Mouse (Mus musculus): ENCODE measurements around the gene Nuak1.
"Not testable (repeated sequence)": the region's sequence is repeated elsewhere in the genome, so short reads cannot be mapped to it uniquely, and the experiment has no call there.

Nuak1 gene

DNA sequence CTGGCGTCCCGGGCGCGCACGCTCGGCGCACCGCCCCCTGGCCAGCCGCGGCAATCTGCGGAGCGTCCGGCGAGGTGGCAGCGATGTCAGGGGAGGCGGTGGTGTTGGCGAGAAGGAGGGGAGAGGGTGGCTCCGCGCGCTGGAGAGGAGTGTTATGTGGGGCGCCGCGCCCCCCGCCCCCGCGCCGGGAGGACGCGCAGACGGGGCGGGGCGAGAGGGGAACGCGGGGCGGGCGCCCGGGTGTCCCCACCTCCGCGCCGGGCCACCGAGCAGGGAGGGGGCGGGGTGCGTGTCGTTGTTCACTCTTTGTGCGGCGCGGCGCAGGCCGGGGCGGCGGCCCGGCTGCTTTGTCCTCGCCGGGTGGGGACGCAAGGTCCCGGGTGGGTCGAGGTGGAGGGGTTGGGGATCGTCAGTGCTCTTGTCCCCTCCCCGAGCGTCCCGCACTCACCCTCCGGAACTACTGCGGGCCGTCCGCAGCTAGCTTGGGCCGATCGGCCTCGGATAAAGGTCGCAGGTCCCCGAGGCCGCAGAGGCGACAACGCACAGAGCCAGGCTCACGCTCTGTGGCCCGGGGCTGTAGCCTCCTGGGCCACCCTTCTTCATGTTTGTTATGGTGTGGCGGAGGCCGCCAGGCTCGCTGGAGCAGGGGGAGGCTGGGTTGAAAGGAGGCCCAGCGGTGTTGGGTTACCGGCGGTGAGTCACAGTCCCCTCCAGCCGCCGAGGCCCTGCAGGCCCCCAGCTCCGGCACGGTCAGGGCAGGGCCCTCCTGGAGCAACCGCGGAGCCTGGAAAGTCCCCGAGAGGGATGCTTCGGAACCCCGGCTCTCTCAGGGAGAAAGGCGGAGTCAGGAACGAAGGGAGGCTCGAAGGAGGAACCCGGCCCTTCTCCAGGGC lies at the start of gene Nuak1:
Nuak1 (minus strand) TSS at position 57 of the 893 bp plus-strand sequence.
- DNase-seq (ENCODE audit: low read depth, low spot score), result peak; percentile 69

DNA sequence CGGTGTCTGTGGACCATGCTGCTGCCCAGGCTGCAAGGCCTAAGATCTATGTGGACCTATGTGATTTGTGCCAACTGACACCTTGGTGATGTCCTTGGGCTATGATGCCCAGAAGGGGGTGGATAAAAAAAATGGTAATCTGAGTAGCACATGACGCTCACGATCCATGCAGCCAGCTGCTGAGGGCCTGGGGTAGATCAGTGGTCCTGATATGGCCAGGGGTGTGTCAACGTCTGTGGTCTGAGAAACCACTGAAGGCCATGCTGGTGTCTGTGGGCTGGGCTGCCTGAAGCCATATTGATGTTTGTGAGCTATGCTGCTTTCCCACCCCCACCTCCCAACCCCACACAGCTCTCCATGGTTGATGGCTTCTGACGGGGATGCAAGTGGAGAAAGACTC lies 49.7 kb upstream of the Nuak1 start:
- no peak for DNase-seq (ENCODE audit: low read depth, low spot score)

DNA sequence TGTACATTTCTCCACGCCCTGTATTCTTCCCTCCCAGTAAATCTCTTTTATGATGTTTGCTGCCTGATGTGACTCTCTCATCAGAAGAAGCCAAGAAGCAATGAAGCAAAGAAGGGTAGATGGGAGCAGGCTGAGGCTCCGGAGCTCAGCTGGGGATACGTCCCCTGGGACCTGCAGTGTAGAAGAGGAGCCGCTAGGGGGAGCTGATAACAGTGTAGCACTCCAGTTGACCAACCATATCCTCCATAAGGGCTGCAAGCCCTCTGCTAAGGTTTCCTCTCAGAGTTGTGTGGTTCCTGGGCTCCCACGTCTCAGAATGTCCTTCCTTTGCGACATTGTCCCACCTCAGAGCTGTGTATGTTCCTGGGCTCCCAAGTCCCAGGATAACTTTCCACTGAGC lies 47.9 kb upstream of the Nuak1 start:
- DNase-seq (ENCODE audit: low read depth, low spot score), result peak; percentile 72

DNA sequence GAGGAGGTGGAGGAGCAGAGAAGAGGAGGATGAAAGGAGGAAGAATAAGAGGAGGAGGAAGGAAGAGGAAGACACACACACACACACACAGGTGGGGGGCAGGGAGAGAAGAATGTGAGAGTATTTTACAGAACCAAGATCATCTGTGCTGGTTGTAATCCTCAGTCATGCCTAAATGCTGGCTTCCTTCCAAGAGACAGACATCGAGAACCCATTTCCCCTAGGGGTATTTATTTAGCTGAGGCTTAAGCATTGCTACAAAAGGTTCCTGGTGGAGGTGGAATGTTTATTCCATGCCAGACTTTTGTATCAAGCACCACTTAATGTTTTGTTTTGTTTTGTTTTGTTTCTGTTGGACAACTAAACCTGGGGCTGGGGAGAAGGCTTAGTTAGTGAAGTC lies 44.3 kb upstream of the Nuak1 start:
- no peak for DNase-seq (ENCODE audit: low read depth, low spot score)

DNA sequence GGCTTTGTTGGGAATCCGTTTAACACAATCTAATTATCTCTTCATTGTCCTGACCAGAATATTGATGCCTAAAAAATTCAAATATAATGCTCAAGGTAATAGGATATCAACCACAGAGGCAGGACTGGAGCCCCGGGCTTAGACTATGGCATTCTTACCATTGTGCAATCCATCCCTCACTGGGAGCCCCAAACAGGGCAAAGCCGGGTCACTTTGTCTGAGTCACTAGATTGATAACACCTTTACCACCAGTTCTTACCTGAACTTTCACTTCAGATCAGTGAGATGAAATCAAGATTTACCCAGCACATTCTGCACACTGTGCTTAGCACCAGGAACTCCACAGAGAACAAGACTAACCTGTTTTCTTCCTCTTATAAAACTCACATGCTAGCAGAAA lies 43.2 kb upstream of the Nuak1 start:
- no peak for DNase-seq (ENCODE audit: low read depth, low spot score)

DNA sequence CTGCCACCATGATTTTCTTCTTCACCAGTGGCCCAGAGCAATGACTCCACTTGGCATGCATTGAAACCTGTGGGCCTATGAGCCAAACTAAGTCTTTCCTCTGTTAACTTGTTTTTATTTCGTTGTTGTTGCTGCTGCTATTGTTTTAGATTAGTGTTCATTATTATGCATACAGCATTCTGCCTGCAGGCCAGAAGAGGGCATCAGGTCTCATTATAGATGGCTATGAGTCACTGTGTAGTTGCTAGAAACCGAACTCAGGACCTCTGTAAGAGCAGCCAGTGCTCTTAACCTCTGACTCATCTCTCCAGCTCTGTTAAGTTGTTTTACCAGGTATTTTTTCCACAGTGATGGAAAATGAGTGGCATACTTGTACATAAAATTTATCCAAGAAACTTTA lies 42.7 kb upstream of the Nuak1 start:
- DNase-seq (ENCODE audit: low read depth, low spot score), result no peak

DNA sequence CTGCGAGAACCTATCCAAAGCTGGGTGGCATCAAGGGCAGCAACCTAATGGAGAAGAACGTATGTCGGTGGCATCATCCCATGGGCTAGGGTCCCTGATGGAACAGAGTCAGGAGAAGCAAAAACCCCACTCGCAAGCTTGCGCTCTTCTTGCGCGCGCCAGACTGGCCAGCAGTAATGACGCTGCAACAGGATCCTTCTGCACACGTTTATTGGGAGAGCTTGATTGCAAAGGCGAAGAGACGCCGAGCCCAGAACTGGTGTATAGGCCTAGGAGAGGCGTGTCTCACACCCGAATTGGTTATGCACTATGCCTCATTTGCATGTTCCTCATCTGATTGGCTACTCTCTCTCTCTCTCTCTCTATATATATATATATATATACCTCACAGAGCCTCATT lies 42.0 kb upstream of the Nuak1 start:
- DNase-seq (ENCODE audit: low read depth, low spot score), result not testable (repeated sequence)

DNA sequence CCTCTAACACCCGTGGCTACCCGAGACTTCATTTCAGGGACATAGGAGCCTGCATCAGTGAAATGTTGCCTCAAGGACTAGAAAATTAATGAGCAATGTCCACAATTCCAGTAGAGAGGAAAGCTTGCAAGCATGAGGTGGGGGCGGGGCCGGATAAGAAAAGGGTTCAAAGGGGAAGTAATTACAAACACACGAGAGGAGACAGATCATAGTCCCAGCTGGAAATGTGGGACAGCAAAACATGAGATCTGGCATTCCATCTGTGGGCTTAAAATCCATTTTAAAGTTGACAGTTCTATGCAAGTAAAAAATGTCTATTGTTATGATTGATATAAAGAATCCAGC lies 40.9 kb upstream of the Nuak1 start:
- no peak for DNase-seq (ENCODE audit: low read depth, low spot score)

DNA sequence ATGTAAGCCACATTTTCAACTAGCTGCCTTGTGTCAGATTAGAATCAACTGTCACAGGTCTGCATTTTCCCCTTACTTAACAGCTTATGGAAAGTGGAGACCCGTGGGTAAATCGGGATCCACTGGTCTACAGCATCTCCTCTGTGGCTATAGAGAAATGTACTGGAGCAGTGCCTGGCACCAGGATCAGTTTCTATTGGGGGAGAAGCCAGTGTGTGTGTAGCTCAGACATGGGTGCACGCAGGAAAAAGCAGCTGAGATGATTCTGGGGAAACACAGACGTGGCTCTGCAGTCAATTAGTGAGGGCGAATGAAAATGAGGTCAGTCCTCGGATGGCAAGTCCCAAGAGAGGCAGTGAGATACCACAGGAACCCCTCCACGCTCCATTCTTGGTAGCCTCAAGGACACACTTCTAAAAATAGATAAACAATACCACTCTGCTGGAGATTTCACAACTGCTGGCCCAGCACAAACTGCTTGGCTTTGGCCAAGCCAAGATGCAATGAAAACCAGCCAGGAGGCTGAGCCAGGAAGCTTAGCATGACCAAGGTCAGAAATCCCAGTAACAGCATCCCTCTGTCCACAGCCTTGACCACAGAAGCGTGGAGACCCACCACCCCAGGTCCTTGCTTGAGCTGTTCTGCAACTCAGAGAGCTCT lies 40.4 kb upstream of the Nuak1 start:
- no peak for DNase-seq (ENCODE audit: low read depth, low spot score)

DNA sequence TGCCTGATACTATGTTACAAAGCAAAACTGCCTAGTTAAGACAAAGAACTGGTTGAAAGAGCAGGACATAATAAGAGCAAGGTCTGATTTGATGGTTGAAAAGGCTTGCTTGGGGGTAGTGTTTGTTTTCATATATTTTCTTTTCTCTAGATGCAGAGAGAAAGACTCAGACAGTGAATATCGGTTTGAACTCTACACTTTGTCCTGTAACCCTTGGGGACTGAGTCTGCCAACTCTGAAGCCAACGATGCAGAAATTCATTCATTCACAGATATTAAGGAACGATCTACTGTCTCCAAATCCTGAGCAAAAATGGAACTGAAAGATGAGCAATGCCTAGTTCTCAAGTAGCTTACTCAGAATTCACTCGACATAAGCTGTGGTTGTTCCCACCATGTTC lies 39.7 kb upstream of the Nuak1 start:
- DNase-seq (ENCODE audit: low read depth, low spot score), result no peak

DNA sequence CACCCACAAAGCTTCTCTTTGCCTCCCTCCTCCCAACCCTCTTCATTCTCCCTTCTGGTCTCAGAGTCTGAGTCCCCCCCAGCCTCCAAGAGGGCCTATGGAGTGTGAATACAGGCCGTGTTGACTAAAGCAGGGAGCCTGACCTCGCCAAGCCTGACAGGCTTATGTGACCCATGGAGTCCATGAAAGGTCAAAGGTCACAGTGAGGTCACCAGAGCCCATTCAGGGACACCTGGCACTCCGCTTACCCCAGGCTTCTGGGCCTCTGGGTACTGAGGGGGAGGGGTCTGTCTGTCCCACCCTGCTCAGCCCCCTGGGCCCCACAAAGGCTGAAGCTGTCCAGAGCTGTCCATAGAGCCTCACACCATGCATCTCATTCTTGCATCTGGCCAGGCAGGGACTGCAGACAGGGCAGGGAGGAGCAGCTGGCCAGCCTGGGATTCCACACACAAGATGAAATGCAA lies 37.2 kb upstream of the Nuak1 start:
- DNase-seq (ENCODE audit: low read depth, low spot score), result no peak

DNA sequence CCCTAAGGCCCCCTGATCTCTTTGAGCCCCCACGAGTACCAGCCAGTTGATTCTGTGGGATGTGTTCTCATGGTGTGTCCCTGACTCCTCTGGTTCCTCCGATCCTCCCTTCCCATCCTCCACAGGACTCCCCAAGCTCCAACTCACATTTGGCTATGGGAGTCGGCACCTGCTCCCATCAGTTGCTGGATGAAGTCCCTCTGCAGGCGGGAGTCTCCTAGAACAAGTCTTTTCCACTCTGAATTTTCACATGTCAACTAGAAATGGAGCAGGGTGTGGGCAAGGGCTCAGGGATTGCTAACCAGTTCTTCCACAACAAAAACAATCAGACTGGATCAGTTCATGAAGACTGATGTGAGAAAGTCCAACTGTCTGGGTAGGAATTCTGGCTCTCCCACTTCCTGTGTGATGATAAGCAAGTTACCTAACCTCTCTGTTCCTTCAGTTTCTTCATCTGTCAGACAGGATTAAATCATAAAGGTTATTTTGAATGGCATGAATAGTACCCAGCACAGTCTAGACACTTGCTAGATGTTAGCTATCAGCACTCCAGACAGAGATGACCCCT lies 36.7 kb upstream of the Nuak1 start:
- DNase-seq (ENCODE audit: low read depth, low spot score), result no peak

DNA sequence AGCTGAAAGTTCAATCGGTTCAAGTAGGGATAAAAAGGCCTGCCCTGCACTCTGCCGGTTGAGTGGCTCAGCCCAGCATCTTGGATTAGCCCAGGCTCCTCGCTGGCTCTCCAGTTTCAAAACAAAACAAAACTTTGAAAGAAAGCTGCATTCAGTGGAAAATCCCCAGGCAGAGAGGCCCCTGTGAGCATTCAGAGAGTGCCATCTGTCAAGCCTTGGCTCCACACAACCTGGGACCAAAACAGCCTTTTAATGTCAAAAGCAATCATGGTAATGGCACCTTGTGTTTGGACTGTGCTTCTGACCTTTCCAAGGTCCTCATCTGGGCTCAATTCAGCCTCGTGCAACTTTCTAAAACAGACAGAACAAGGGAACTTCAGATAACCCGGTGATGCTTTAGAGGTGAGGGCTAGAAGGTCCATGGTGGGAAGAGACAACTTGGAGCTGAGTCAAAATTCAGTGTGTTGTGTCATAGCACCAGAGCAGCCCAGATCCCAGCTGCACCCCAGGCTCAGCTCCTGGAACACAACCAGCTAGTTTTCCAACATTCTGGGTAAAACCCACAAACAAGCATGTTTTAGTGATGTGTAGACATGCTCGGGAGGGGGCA lies 27.3 kb upstream of the Nuak1 start:
- DNase-seq (ENCODE audit: low read depth, low spot score), result no peak

DNA sequence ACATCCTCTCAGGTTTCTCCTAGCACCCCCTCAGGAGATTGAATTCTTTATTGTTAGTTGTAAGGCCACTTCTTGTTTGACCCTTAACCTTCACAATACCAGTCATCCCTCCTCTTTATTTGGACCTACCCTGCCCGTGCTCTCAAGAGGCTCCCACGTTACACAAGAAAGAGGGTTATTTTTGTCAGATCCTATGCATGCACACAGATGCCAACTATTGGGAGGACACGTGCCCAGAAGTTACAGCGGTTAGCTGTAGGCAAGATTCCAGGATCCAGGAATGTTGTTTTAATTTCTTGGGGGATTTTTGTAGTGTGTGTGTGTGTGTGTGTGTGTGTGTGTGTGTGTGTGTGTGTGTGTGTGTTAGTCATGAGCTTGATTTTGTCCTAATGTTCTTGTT lies 25.1 kb upstream of the Nuak1 start:
- no peak for DNase-seq (ENCODE audit: low read depth, low spot score)

DNA sequence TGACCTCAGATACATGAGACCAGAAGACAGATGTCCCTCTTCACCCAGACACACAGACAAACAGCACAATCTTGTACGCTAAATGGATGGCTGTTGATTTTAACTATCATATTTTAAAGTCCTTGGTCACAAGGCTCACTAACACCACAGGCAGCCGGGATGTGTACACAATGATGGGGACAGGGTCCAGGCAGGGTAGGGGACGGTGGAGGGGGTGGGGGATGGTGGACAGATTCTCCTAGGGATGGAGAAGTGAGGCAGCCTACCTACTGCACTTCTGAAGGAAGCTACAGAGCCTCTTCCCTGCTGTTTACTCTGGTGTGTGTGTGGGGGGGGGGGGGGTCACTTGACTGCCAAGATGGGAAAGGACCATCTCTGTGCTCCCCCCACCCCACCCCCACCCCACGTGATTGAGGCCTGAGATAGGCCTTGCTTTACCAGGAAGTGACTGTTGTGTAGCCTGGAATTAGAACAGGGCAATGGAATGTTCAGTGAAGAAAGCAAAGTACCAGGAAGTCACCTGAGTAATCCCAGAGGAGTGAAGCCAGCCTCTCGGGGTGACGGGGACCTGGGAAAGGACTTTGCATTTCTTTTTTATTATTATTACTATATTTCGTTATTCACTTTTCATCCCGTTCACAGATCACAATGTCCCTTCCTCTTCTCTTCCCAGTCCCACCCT lies 20.2 kb upstream of the Nuak1 start:
- DNase-seq (ENCODE audit: low read depth, low spot score), result no peak

DNA sequence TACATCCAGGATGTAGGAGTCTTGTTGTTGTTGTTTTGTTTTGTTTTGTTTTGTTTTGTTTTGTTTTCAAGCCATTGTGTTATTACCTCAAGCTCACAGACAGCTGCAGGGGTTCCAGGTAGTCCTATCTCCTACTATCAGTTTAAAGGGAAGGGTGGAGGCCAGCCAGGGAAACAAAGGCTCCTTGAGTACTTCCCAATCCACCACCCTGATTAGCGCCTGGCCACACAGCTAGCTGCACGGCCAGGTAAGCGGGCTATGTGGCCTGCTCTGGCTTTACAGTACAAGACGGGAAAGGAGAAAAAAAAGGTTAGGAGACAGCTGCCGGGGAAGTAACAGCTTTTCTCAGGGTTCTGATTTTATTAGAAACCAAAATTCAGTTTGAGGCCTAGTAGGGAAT lies 17.7 kb upstream of the Nuak1 start:
- DNase-seq (ENCODE audit: low read depth, low spot score), result no peak

DNA sequence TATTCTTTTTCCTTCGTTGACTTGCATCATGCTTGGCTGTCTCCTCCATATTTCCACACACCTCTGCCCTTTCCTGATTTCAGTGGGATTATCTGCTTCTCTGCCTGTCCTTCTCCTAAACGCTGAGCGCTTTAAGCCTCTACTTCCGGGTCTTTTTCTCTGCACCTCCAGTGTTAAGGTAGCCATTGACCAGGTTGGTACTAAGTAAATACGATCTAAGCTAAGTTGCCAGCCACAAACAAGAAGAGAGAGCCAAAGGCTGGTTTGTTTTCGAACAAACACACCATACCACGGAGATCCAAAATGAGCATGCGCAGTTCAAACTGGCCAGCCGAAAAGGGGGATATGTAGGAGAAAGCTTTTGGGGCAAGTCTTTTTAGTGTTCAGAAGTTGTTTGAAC lies 17.1 kb upstream of the Nuak1 start:
- no peak for DNase-seq (ENCODE audit: low read depth, low spot score)

DNA sequence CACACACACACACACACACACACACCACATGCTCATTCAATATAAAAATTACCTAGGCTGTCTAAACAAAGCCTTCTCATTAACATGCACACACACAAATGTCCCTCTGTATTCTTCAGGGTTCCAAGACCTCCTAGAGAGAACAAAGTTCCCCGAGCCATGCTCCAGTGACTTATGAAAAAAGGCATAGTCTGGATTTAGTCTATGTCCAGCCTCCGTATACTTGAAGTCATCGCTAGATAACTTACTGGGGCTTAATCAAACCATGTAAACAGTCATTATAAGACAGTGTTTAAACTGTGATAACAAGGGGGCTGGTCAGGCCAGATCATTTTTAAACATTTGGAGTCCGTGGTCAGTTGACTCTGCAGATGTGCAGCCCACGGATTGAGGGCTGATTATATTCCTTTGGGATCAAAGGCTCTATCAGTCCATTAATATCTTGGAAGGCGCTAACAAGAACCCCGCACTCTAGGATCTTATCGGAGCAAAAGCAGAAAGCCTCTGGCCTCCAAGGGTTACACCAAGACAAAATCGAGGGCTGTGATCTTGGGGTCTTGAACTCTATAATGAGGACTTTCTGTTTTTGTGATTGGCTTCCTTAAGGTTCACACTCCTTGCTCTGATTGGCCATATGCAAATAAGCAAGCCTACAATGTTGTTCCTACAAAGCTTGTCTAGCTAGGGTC lies 16.4 kb upstream of the Nuak1 start:
- DNase-seq (ENCODE audit: low read depth, low spot score), result no peak

DNA sequence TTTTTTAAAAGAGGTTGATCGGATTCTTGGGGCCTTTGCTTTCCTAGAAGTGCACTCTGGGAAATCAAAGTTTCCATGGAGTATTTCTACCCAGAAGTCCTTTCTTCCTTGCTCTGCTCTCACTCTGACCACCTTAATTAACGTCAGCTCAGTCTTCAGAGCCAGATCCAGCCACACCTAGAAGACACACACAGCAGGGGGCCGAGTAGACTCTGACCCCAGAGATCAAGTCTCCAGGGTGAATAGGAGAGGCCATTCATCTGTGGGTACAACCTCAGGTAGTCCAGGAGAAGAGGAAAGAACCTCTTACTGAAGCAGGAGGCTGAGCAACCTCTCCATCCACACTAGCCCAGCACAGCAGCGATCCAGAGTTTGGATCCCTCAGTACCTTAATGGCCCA lies 11.5 kb upstream of the Nuak1 start:
- no peak for DNase-seq (ENCODE audit: low read depth, low spot score)

DNA sequence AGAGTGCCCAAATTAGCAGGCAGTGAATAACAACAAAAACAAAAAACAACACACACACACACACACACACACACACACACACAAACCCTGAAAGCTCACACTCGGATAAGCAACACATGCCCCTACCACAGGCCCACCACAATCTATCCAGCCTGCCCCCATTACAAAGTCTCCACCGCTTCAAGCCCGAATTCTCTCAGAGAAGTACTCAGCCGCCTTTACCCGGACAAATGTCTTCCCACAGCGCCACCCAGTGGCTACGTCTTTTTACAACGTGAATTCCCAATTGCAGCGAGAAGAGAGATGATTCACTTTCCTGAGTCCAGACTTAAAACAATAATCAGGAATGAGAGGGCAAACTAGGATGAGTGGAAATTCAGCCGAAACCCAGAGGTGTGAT lies 10.3 kb upstream of the Nuak1 start:
- peak; percentile 63 for DNase-seq (ENCODE audit: low read depth, low spot score)

DNA sequence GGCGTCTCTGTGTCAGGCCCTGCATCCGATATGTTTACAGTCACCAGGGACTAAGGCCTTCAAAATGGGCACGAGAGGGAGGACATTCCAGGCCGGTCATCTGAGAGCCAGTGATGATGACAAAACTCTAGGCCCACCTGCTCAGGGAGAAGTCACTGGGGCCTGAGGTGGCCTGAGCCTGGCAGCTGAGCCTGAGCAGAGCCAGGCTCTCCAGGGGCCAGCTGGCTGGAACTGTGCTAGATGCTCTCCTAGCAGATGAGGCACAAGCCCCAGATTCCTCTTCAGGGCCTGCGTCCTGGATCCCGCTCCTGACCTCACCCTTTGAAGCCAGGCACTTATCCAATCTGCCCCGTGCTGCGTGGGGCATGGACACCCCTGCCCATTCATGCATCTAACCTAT lies 9.3 kb upstream of the Nuak1 start:
- no peak for DNase-seq (ENCODE audit: low read depth, low spot score)

Data from CD4-positive, CD25-positive, alpha-beta regulatory T cell, adult 2 months (primary cell).